Mouse (Mus musculus) telencephalon, adult 2 months (tissue): ENCODE measurements around the gene Tymp.

ENCODE experiments used
- DNase-seq: peaks from one replicate; pipeline ENCODE4 v3.0.0-alpha.2; 2011; ENCODE audit warnings: low read depth, low spot score

Gene Tymp

GRCm38 (mm10) chr15:89376957-89377356 is at the start of gene Tymp:
Gene Tymp (minus strand): TSS chr15:89377039.
- DNase-seq: no peak

GRCm38 (mm10) chr15:89425711-89426121 is 48.9 kb upstream of the Tymp start, which contains the start of gene Cpt1b:
Gene Cpt1b (minus strand): TSS chr15:89425863.
- no peak for DNase-seq

- no peak for DNase-seq
Measured at GRCm38 (mm10) chr15:89424621-89425020, 47.8 kb upstream of the Tymp start.

- DNase-seq: no peak
Measured at GRCm38 (mm10) chr15:89421938-89422337, 45.1 kb upstream of the Tymp start.

GRCm38 (mm10) chr15:89415282-89415681 is 38.4 kb upstream of the Tymp start:
- DNase-seq: no peak

GRCm38 (mm10) chr15:89410118-89410517 is 33.3 kb upstream of the Tymp start, which contains the start of gene Syce3:
Gene Syce3 (minus strand): TSS chr15:89410503.
- no peak for DNase-seq

- no peak for DNase-seq
Measured at GRCm38 (mm10) chr15:89406691-89407090, 29.9 kb upstream of the Tymp start.

GRCm38 (mm10) chr15:89404831-89405623 is 28.2 kb upstream of the Tymp start:
- no peak for DNase-seq

GRCm38 (mm10) chr15:89402471-89402870 is 25.6 kb upstream of the Tymp start:
- DNase-seq: no peak

- no peak for DNase-seq
Measured at GRCm38 (mm10) chr15:89399716-89400115, 22.9 kb upstream of the Tymp start.

- no peak for DNase-seq
Measured at GRCm38 (mm10) chr15:89398146-89398545, 21.3 kb upstream of the Tymp start.

GRCm38 (mm10) chr15:89396883-89397282 is 20.0 kb upstream of the Tymp start:
- no peak for DNase-seq

- DNase-seq: no peak
Measured at GRCm38 (mm10) chr15:89390081-89390480, 13.2 kb upstream of the Tymp start.

- DNase-seq: no peak
Measured at GRCm38 (mm10) chr15:89387127-89387526, 10.3 kb upstream of the Tymp start.

- DNase-seq: no peak
Measured at GRCm38 (mm10) chr15:89384617-89385016, 7.8 kb upstream of the Tymp start, which contains the start of gene Klhdc7b. Gene Klhdc7b (plus strand): TSS chr15:89384917.

GRCm38 (mm10) chr15:89379429-89379828 is 2.6 kb upstream of the Tymp start:
- DNase-seq: no peak

- no peak for DNase-seq
Measured at GRCm38 (mm10) chr15:89378831-89379401, 2.1 kb upstream of the Tymp start, which contains the start of gene Odf3b. Gene Odf3b (minus strand): TSS chr15:89379282.

GRCm38 (mm10) chr15:89377938-89378828 is 1.3 kb upstream of the Tymp start:
- no peak for DNase-seq

GRCm38 (mm10) chr15:89377362-89377761 is 523 bp upstream of the Tymp start:
- no peak for DNase-seq

GRCm38 (mm10) chr15:89376040-89376439 is 799 bp downstream of the Tymp start:
- no peak for DNase-seq

- no peak for DNase-seq
Measured at GRCm38 (mm10) chr15:89374801-89375534, 1.9 kb downstream of the Tymp start.
